Mouse (Mus musculus) stomach, embryonic 14.5 days (tissue): ENCODE measurements around the gene Cog1. TPM values are rescaled to one million over a fixed set of nuclear protein-coding genes. Genes with fewer than 3 reads are reported as not detected.

Experiments used
- ATAC-seq: fragments of 200-750 bp; cut with Nextera tagmentation; 2 replicates; pipeline ENCODE4 v1.8.0; 2017; ENCODE audit warnings: low read depth, moderate TSS enrichment; ENCODE audit not compliant: insufficient number of reproducible peaks, insufficient read depth, low FRiP score
- H3K27ac ChIP-seq: fragments of 300-500 bp; sonication (generic); 2 replicates; pipeline ENCODE4 v1.5.1; 2014; ENCODE audit warnings: mild to moderate bottlenecking, low read length, moderate library complexity, mixed read lengths
- H3K27me3 ChIP-seq: fragments of 300-500 bp; sonication (generic); 2 replicates; pipeline ENCODE4 v1.6.1; 2014; ENCODE audit warnings: low read length, control low read depth, mixed read lengths; ENCODE audit not compliant: control insufficient read depth, insufficient read depth
- H3K36me3 ChIP-seq: fragments of 300-500 bp; sonication (generic); 2 replicates; pipeline ENCODE4 v1.6.1; 2014; ENCODE audit warnings: mild to moderate bottlenecking, control low read depth, low read length, moderate library complexity, mixed read lengths; ENCODE audit not compliant: control insufficient read depth, insufficient read depth
- H3K4me1 ChIP-seq: fragments of 300-500 bp; sonication (generic); 2 replicates; pipeline ENCODE4 v1.6.1; 2014; ENCODE audit warnings: low read length, control low read depth, mixed read lengths; ENCODE audit not compliant: control insufficient read depth, insufficient read depth
- H3K4me2 ChIP-seq: fragments of 300-500 bp; sonication (generic); replicated peaks from 2 replicates; pipeline ENCODE4 v1.6.1; 2014; ENCODE audit warnings: low read depth, low read length, control low read depth
- H3K4me3 ChIP-seq: fragments of 300-500 bp; sonication (generic); 2 replicates; pipeline ENCODE4 v1.5.1; 2014; ENCODE audit warnings: low read depth, low read length, control low read depth
- H3K9ac ChIP-seq: fragments of 300-500 bp; sonication (generic); replicated peaks from 2 replicates; pipeline ENCODE4 v1.6.1; 2014; ENCODE audit warnings: low read depth, mild to moderate bottlenecking, control low read depth, low read length, moderate library complexity, mixed read lengths
- H3K9me3 ChIP-seq: fragments of 300-500 bp; sonication (generic); 2 replicates; pipeline ENCODE4 v1.6.1; 2016; ENCODE audit warnings: low read depth, low read length, control low read depth; ENCODE audit not compliant: control insufficient read depth
- WGBS: fragments of 180-500 bp; shearing (Covaris S2); extraction: QIAGEN DNeasy Blood & Tissue Kit; methylation state at CpG from one replicate; pipeline ENCODE4 v1.1.7; 2014; 5-methylcytosine and 5-hydroxymethylcytosine counted together
- polyA plus RNA-seq: library from polyadenylated mRNA; unstranded; fragments of >200 nt; fragmentation: Nextera tagmentation; extraction: Ambion mirVana; gene quantifications from 2 replicates; pipeline ENCODE4 v1.2.1, GENCODE M21; 2014

Gene Cog1
- polyA plus RNA-seq, 1 experiment from 2014 or later: 20.7 TPM

DNA sequence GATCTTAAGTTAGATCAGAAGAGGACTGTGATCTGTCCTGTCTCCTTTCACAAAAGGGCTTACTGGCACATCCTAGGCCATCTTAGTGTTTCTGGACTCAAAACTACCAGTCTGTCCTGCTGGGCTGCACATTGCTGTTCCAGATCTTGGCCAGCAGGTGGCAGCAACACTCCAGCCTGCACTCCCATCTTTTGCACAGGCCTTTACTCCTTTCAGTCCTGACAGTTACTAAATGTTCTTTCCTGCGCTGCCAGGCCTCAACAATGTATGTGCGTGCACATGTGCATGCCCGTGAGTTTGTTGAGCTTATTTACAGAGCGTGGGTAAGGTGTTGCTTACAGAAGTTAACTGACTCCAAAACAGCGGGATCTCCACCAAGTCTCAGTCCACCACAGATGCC lies 54.8 kb downstream of the Cog1 start:
- Histone ChIP-seq H3K36me3 (no peaks in the 10 kb centered on the region; the same call in 1 of the 2 replicates), H3K27me3 (no peaks in the 10 kb centered on the region), H3K9me3 (no peaks in the 10 kb centered on the region), H3K4me3 (no peak overlapping the region), H3K9ac (no peak overlapping the region), H3K27ac (no peak overlapping the region), H3K4me2 (no peak overlapping the region), H3K4me1 (peaks cover 2% of the 10 kb centered on the region; the same call in 1 of the 2 replicates)
- ATAC-seq: peak; percentile 31; the same call in 1 of the 2 replicates
- 28% methylated on average over 5 of the region's 5 CpGs for WGBS

DNA sequence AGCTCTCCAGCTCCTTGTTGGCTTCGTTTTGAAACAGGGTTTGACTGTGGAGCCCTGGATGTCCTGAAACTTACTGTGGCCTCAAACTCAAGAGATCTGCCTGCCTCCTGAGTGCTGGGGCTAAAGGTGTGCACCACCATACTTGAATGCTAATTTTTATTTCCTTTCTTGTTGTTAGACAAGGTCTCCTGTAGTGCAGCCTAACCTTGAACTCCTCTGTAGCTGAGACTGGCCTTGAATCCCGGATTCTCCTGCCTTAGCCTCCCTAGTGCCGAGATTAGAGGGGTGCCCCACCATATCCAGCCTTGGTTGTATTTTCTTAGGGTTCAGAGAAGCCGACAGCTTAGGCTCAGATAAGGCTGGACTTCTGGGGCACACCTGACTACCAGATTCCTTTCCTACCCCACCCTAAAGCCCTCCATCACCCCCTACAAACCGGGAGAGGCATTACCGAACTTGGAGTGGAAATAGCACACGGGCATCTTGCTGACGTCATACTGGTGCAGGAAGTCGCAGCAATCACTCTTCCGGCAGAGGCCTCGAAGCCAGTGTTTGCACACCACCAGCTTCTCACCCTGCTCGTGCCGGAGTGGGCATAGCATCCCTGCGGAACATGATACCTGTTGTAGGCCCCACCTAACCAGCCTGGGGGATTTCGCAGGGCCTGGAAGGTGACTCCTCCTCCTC lies 57.1 kb downstream of the Cog1 start:
- H3K4me2 ChIP-seq: no peak overlapping the region
- no peaks in the 10 kb centered on the region for H3K27me3 ChIP-seq
- no peaks in the 10 kb centered on the region for H3K36me3 ChIP-seq
- no peak for ATAC-seq
- WGBS: 76% methylated on average over 15 of the region's 15 CpGs
- no peak overlapping the region for H3K9ac ChIP-seq
- no peaks in the 10 kb centered on the region for H3K9me3 ChIP-seq
- H3K4me1 ChIP-seq: peaks cover 21% of the 10 kb centered on the region
- no peak overlapping the region for H3K27ac ChIP-seq
- H3K4me3 ChIP-seq: no peak overlapping the region

DNA sequence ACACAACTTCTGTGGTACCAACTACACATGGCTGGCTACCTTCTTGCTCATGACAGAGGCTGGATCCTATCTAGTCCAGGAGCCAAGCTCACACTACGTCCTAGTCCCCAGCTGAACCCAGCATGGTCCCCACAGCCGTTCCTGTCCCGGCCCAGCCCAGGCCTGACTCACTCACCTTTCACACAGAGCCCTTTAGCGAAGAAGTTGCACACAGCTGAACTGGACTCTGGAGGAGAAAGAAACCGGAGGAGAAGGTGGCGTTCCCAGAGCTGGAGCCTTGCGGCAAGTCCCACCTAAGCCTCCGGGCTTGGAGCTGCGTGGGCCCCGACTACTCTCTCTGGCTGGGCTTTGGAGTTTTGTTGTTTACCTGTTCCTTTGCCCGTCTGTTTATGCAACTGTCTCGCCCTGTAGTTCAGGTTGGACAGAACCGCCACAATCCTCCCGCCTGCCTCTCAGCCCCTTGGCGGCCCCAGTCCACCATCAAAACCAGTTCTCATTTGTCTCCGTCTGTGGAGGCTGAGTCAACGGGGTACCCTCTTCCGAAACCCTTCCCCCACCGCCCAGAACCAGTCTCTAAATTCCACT lies 59.8 kb downstream of the Cog1 start:
- Histone ChIP-seq H3K27me3 (no peaks in the 10 kb centered on the region), H3K36me3 (no peaks in the 10 kb centered on the region), H3K4me1 (peaks cover 21% of the 10 kb centered on the region), H3K9me3 (no peaks in the 10 kb centered on the region), H3K4me3 (no peak overlapping the region), H3K4me2 (no peak overlapping the region), H3K27ac (no peak overlapping the region), H3K9ac (no peak overlapping the region)
- no peak for ATAC-seq
- WGBS: 45% methylated on average over 19 of the region's 19 CpGs

- ATAC-seq: 0 out of 2 replicates have a peak, but pooled peaks have one; percentile 6
- Histone ChIP-seq H3K36me3 (no peaks in the 10 kb centered on the region), H3K4me2 (no peak overlapping the region), H3K9ac (no peak overlapping the region), H3K27ac (no peak overlapping the region), H3K4me3 (no peak overlapping the region), H3K9me3 (no peaks in the 10 kb centered on the region), H3K27me3 (no peaks in the 10 kb centered on the region), H3K4me1 (peaks cover 21% of the 10 kb centered on the region)
- WGBS: 27% methylated on average over 15 of the region's 15 CpGs
These were observed 60.3 kb downstream of the Cog1 start for GRCm38 (mm10) chr11:113709272-113709671.

DNA sequence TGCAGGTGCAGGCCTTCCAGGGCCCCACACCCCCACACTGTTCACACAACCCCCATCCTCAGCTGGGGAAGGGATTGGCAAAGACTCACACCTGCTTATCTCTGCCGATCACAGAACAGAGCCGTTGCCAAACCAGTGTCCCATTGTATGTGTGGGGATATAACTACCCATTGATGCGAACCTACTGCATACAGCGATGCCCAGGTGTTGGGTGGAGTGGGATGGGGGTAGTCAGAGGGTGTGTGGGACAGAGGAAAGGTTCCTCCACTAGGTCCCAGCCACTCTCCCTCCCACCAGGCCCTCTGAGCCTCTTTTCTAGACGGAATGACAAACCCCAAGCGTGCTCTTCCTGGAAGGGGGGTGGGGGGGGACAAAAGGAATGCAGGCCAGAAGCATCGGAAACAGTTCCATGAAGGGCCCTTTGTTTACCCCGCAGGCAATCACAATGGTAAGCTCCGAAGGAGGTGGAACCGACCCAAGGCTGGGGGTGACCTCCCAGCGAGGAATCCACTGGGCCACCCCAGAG lies 60.8 kb downstream of the Cog1 start, which contains the start of gene Cpsf4l:
Cpsf4l (minus strand) TSS at position 287 of the 526 bp plus-strand sequence.
- Histone ChIP-seq H3K4me1 (peaks cover 21% of the 10 kb centered on the region), H3K4me2 (0 out of 2 replicates have a peak within 1 kb of the TSS, but pooled peaks have one; percentile 7)
- peak; percentile 26; the same call in 1 of the 2 replicates for ATAC-seq

DNA sequence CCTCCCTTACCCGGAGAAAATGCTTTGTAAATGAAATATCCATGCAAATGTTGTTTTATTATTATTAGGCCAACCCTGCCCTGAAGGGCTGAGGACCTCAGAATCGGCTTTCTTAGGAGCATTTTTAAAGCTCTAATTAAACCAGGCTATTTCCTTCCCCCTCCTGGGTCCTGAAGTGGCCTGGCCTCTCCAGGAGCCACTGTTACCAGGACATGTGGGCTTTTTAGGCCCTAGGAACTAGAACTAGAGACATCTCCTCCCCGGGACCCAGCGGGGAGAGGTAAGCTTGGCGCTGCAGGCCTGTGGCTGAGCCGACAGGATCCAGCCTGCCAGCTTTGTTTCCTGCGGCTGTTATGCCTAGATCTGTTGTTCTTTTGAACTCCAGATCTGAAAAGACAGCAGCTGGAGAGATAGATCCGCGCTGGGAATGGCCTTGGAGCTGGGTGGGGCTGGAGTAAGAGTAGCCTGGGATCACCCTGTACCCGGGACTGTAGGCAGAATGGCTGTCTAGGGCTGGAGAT lies 61.3 kb downstream of the Cog1 start:
- WGBS: 8% methylated on average over 10 of the region's 10 CpGs

More for the DNA sequence above, 60.8 kb downstream of the Cog1 start, which contains the start of gene Cpsf4l:
- Histone ChIP-seq H3K27me3 (no peaks in the 10 kb centered on the region), H3K27ac (peak within 1 kb of the TSS; percentile 30; the same call in 1 of the 2 replicates), H3K9ac (no peak within 1 kb of the TSS), H3K9me3 (no peaks in the 10 kb centered on the region), H3K4me3 (no peak within 1 kb of the TSS), H3K36me3 (no peaks in the 10 kb centered on the region)
- WGBS: 7% methylated on average over 11 of the region's 11 CpGs

GRCm38 (mm10) chr11:113711061-113711460 lies 62.1 kb downstream of the Cog1 start:
- no peak overlapping the region for H3K4me2 ChIP-seq
- no peak for ATAC-seq
- no peak overlapping the region for H3K4me3 ChIP-seq
- no peak overlapping the region for H3K9ac ChIP-seq
- peaks cover 21% of the 10 kb centered on the region for H3K4me1 ChIP-seq
- no peaks in the 10 kb centered on the region for H3K9me3 ChIP-seq
- H3K36me3 ChIP-seq: no peaks in the 10 kb centered on the region
- WGBS: 77% methylated on average over 1 of the region's 1 CpGs
- no peak overlapping the region for H3K27ac ChIP-seq
- H3K27me3 ChIP-seq: no peaks in the 10 kb centered on the region

More for the DNA sequence above, 61.3 kb downstream of the Cog1 start:
- H3K9ac ChIP-seq: no peak overlapping the region
- H3K36me3 ChIP-seq: no peaks in the 10 kb centered on the region
- no peaks in the 10 kb centered on the region for H3K27me3 ChIP-seq
- H3K4me3 ChIP-seq: no peak overlapping the region
- peaks cover 21% of the 10 kb centered on the region for H3K4me1 ChIP-seq
- ATAC-seq: no peak
- H3K4me2 ChIP-seq: 0 out of 2 replicates have a peak overlapping the region, but pooled peaks have one; percentile 7
- no peaks in the 10 kb centered on the region for H3K9me3 ChIP-seq
- H3K27ac ChIP-seq: peak overlapping the region; percentile 30; the same call in 1 of the 2 replicates

DNA sequence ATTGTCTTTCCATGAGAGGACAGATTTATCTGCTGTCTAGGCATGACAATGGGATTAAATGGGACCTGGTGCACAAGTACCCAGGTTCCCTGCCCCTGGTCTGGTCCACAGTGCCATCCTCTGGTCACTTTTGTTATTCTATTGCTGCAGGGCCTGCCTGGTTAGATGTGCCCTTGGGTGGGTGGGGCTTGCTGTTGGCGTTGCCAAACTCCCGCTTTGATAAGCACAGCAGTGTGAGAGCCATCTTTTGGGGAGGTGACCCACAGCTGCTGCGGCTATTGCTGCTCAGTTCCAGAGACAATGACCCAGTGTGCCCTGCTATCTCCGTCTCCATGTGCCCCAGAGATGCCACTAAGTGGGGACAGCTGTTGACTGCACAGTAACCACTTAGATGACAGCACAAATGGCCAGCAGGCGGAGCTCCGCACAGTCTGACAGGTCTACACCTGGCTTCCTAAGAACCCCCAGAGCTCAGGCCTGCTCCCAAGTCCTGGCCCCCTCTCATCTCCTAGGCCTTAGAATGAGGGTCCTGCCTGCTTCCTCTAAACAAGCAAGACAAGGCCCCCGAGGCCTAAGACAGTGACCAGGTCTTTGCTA lies 66.2 kb downstream of the Cog1 start:
- H3K4me3 ChIP-seq: no peak overlapping the region
- no peaks in the 10 kb centered on the region for H3K27me3 ChIP-seq
- peaks cover 6% of the 10 kb centered on the region for H3K4me1 ChIP-seq
- no peak overlapping the region for H3K9ac ChIP-seq
- H3K4me2 ChIP-seq: no peak overlapping the region
- no peak overlapping the region for H3K27ac ChIP-seq
- no peaks in the 10 kb centered on the region for H3K36me3 ChIP-seq
- ATAC-seq: peak; percentile 37; the same call in 1 of the 2 replicates
- WGBS: 60% methylated on average over 7 of the region's 7 CpGs
- no peaks in the 10 kb centered on the region for H3K9me3 ChIP-seq
